Mouse (Mus musculus) liver, adult (tissue): ENCODE data around the gene Pld3.

ENCODE experiments used
- GATA4 ChIP-seq: IDR thresholded peaks from 2 replicates; pipeline ENCODE4 v1.6.1; 2014; ENCODE audit warnings: mild to moderate bottlenecking, low read length; ENCODE audit not compliant: insufficient replicate concordance

Gene Pld3

DNA sequence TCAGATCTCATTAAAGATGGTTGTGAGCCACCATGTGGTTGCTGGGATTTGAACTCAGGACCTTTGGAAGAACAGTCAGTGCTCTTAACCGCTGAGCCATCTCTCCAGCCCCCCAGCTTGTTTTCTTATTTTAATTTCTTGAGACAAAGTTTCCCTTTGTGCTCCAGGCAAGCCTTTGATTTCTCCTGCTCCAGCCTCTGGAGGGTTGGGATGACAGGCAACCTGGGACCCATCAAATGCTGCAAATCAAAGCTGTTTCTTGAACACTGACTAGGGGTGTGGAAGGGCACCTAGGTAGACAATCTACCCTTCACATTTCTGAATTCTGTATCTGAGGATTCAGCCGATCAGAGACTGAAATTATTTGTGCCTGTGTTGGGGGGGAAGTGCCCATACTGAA, 42.2 kb downstream of the Pld3 start:
- TF ChIP-seq GATA4: no peak

DNA sequence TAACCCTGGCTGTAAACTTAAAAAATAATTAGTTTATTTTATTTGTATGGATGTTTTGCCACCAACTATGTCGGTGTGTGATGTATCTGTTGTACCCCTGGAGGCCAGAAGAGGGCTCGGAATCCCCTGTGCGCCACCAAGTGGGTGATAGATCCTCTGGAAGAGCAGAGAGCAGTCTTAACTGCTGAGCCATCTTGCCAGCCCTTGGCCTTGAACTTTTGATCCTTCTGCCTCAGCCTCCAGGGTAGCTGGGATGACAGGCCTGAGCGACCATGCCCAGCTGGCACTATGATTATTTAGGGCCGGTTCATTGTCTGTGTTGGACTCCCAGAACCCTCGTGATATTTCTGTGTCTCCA, 44.4 kb downstream of the Pld3 start:
- TF ChIP-seq GATA4: no peak

DNA sequence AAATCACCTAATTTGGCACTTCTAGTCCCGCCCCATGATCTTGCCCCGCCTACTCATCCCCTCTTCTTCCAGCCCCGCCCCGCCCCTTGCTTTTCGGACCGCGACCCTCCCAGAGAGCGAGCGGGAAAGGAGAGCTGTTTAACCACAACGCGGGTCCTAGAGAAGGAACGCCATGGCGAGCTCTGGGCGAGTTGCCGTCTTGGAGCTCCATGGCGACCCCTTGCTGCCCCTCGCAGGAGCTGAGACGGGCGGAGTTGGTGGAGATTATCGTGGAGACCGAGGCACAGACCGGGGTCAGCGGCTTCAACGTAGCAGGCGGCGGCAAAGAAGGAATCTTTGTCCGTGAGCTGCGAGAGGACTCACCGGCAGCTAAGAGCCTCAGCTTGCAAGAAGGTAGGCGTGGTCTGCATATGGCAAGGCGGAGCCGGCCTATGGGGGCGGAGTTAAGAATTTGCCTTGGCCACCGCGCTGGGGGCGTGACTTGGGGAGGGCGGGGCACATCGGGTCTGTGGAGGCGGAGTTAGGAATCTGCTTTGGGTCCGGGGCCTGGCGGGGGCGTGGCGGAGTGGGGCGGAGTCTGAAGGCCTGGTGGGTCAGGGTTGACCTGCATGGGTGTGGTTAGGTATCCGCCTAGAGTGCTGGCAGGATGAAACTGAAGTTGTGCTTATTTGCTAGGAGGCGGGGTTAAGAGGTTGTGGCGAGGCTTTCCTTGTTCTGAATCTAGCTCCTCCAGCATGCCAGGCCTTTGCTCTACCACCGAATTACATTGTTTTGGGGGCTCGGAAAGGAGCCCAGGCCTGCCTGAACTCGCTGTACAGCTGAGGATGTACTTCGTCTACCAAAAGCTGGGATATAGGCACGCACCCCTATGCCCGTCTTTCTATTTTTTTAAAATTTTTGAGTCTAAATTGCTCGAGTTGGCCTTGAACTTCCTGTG, 45.0 kb downstream of the Pld3 start:
- TF ChIP-seq GATA4: no peak; the same call in 1 of the 2 replicates

DNA sequence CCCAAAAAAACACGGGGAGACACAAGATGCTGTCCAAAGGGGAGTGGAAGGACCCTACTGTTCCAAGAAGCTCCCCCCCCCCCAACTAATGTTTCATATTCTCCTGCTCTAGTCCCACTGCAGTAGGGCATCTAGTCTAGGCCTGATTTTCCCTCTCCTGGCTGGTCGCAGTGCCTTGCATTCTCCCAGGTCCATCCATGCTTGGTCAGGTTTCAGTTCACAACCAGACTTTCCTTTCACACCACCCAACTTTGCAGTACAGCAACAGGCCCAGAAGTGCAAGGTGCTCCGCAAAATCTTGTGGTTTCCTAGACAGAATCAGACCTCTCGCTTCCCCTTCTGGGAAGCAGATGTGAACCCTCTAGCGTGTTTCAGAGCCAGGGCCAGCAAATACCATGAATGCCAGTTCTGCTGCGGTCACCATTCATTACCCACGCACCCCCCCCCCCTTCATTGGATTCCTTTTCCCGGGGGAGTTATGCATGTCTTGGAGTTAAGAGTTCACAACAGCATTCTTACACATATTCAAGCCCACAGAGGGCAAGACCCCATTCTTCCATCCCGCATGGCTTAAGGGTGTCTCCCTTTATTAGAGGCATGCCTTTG, 46.1 kb downstream of the Pld3 start:
- no peak for TF ChIP-seq GATA4

DNA sequence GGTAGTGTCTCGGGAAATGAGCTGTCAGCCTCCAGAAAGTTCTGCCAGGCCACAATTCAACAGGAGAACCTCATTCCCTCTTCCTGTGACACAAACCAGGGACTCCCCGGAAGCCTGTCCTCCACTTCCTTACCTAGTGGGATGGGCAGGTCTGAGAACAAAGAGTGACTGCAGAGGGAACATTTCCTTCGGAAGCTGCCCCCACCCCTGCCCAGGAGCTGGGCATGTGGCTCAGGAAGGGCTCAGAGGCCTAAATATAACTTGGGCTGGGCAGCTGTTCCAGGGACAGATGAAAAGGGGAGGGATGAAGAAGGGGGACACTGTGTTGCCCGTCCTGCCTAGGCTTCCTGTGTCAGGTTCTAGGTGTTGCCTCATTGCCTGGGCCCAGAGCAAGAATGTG, 51.4 kb downstream of the Pld3 start:
- no peak for TF ChIP-seq GATA4

DNA sequence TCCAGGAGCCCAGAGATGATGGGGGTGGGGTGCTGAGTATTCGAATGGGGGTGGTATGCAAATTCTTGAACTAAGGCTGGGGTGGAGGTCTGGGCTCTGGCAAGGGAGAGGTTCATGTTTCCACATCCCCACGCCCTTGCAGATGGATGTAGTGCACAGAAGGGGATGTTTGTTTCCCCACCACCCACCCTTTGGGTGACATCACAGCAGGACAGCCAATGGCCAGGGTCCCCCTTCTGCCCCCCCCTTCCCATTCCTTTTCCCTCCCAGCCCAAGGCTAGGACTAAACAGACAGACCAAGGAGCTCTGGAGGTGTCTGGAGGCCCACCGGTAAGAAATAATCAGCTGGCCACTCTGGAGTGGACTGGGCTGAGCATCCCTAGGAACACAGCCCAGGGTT, 54.0 kb downstream of the Pld3 start, which contains the start of gene Prx:
TSS of gene Prx (plus strand) at position 289 of the 400 bp plus-strand sequence.
- TF ChIP-seq GATA4: no peak

DNA sequence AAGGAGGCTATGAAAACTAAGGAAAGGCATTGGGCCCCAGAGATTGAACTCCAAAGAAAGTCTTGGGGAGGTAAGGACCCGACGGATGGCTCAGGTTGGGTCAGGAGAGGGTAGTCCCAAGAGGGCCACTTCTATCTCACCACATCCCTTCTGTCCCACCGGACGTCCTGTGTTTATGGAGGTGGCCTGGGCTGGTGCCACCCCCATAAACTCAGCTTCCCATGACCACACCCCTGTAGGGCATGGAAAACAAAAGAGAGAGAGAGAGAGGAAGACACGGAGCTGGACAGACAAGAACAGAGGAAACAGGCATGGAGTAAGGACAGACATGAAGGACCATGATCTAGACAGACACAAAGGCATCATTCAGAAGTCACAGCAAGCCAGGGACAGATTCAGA, 59.6 kb downstream of the Pld3 start:
- TF ChIP-seq GATA4: no peak

DNA sequence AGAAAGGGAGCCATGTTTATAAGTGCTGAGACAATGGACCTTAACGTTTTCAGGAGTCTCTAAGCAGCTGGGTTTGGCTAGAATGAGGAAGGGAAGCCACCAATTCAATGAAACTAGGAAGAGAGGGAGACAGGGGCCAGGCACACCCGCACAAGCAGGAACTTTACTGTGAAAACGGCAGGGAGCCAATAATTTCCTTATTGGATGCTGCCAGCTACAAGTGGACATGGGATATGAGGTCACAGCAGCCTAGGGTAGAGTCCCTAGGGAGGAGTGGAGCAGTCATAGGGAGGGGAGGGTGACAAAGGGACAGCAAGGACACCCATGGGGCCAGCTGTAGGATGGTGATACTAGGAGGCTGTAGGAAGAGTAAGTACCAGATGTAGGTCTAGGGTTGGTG, 60.0 kb downstream of the Pld3 start:
- TF ChIP-seq GATA4: no peak

DNA sequence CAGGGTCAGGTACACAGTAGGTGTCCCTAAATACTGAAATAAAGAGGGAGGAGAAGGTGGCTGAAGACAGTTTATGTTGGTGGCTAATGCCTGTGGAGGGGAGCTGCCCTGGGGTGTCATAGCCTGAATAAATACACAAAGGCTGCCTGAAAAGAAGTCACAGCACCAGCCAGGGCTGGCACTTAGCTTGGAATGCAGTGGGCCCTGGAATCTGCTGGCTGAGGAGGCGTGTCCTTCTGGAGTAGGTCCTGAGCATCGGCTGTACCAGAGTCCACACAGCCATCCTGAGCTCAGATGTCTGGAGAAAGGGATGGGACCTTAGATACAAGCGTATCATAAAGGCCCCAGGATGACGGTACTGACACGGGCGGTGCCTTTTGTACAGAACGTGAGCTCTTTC, 61.2 kb downstream of the Pld3 start:
- no peak for TF ChIP-seq GATA4

DNA sequence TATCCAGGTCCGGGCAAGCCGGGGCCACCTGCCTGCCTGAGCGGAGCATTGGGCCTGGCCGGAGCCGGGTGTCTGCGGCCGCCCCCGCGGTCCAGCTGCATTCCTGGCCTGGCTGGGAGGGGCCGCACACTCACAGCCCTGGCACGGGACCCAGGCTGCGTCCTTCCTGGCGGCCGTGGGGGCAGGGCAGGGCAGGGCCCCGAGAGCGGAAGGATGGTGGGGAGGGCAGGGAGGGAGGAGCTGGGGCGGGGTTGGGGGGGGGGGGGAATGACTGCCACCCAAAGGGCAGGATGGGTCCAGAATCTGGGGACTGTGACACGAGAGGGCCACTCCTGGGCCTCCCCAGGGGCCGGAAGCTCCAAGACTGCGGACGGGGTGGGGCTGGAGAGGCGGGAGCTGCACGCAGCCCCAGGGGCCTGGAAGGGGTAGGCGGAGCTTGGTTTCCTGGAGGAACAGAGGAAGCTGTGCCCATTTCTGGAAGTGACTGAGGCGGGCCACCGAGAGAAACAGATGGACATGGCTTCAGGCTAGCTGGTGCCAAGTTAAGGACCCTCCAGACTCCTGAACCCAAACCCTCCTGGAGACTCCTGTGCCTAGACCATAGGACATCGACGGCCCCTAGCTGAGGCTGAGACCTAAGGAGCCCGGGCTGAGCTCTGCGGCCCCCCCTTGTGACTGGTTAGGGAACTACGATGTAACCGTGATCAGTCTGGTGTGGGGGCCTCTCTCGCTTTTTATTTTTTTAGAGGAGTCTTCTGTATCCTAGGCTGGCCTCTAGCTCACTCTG, 62.3 kb downstream of the Pld3 start:
- TF ChIP-seq GATA4: no peak; the same call in 1 of the 2 replicates

DNA sequence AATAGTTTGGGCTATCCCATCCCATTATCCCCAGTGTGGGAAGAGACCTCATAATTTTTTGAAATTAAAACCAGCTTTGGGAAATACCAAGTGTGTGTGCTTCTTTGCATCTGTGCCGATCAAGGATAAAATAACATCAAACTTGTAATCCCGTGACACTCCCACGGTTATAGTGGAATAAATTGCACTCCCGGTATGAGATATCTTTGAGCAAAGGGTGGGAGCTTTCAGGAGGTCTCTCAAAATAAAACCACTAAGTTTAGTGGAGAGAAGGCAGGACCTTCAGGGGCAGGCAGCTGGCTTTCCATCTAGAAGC, 62.8 kb downstream of the Pld3 start:
- TF ChIP-seq GATA4: no peak

DNA sequence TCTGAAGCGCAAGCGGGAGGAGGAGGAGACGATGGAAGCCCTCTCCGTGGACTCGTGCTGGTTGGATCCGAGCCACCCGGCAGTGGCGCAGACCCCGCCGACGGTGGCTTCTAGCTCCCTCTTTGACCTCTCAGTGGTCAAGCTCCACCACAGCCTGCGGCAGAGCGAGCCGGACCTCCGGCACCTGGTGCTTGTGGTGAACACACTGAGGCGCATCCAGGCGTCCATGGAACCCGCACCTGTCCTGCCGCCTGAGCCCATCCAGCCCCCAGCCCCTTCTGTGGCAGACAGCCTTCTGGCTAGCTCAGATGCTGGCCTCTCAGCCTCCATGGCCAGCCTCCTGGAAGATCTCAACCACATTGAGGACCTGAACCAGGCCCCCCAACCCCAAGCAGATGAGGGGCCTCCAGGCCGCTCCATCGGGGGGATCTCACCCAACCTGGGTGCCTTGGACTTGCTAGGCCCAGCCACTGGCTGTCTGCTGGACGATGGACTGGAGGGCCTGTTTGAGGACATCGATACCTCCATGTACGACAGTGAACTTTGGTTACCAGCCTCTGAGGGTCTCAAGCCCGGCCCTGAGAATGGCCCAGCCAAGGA, 63.6 kb downstream of the Pld3 start:
- TF ChIP-seq GATA4: no peak

DNA sequence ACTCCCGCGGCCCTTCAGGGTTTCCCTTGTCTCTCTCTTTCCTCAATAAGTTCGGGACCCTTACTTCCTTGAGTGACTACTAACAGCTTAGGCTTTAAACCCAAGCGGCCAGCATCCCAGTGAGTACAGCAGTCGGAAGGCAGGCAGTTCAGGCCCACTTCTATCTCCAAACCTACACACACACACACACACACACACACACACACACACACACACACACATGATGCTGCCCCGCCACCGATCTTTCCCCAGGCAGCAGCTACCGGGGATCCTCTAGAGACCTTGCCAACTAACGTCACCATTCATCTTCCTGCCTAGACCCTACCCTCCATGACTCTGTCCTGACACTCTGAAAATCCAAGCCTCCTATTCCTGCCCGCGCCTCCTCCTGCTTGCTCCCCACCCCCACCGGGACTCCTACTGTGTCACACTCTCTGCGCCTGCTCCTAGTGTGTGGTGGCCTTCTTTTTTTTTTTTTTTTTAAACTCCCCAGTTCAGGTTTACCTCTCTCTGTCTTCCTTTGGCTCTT, 65.2 kb downstream of the Pld3 start:
- no peak for TF ChIP-seq GATA4

DNA sequence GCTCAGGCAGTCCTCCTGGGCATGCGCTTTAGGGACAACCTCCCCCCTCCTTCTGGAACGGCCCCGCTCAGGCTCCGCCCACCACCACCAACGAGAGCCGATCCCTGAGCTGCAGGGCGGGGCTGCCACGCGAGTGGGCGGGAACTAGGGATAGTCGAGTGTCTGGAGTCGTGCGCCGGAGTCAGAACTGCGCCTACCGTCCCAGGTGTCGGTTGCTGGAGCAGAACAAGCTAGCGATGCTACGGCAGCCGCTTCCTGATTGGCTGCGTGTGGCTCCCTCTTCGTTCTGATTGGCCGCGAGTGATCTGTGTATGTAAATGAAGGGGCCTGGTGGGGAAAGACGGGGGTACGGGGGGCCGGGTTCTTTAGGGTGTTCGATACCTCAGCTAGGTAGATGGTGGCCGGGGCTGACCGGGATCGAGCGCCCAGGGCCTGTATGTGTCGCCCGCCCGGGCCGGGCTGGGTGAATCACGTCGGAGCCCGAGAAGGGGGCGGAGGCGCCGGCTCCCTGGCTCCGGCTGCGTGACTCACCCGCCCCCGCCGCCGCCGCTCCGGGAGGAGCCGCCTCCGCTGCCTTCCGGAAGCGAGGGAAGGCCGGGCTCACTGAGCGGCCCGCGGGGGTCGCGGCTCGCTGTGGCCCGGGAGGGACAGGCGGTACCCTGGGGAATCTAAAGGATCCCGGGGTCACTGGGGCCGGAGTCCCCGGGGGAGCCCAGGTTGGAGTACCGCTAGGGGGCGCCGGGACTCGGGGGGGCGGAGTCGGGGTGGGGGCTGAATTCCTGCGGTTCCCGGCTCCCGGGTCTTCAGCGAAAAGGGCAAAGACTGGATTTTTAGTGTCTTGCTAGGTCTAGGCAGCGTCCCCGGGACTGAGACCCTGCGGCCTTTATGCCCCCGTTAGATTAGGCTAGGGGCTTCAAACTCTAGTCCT, 66.0 kb downstream of the Pld3 start, which contains the start of gene Sertad1:
TSS of gene Sertad1 (plus strand) at position 141 of the 928 bp plus-strand sequence.
- TF ChIP-seq GATA4: no peak
